Mouse (Mus musculus): Measurements from ENCODE around the gene Il9. TPM values are rescaled to one million over a fixed set of nuclear protein-coding genes. Genes with fewer than 3 reads are reported as not detected.

Il9 gene
- not detected in 2 replicates for polyA plus RNA-seq (2015; fragmentation: Nextera tagmentation; extraction: Ambion mirVana)

DNA sequence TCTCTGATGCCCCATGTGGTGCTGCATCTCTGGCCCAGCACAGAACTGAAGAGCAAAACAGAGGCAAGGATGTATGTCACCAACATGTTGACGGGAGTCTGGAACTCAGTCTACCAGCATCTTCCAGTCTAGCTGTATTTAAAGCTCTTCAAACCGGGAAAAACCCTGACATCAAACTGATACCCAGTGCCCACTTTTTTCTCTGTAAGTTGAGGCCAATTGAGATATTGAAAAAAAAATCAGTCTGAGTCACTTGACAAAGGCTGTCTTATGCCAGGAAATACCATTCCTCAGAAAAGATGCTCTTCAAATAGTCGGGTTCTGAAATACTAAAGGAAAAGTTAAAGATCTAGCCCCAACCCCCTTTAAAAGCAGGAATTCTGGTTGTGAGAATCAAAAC, at the start of gene Il9:
Gene Il9 (minus strand): TSS at position 101 of the 400 bp plus-strand sequence.
- Histone ChIP-seq H3K36me3 (no peaks in the 10 kb centered on the region), H3K27ac (no peak within 1 kb of the TSS), H3K27me3 (no peaks in the 10 kb centered on the region), H3K4me1 (peaks cover 3% of the 10 kb centered on the region; the same call in 1 of the 2 replicates), H3K9me3 (no peaks in the 10 kb centered on the region), H3K9ac (no peak within 1 kb of the TSS), H3K4me3 (no peak within 1 kb of the TSS), H3K4me2 (no peak within 1 kb of the TSS)
- WGBS, result 81% methylated on average over 3 of the region's 3 CpGs
- no peak for ATAC-seq (ENCODE audit: insufficient number of reproducible peaks, insufficient read depth, low FRiP score, low TSS enrichment, low read depth)

DNA sequence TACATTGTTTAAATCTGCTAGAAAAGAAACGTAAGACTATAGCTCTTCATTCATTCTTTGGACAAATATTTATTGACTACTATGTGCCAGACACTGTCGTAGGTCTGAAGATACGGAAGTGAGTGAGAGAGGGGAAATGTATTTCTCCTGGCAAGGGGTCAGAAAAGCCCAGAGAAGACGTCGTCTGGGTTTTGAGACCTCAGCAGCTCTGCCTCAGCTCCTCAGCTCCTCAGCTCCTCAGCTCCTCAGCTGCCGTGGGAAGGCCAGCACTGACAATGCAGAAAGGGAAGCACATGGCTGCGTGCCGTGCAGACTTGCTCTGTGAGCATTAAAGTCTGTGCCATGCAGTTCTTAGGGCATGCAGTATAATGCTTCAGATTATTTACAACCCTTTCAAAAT, 47.6 kb upstream of the Il9 start:
- Histone ChIP-seq H3K27ac (no peak overlapping the region), H3K4me1 (no peaks in the 10 kb centered on the region), H3K4me3 (no peak overlapping the region), H3K36me3 (no peaks in the 10 kb centered on the region), H3K9ac (no peak overlapping the region), H3K9me3 (peaks cover 4% of the 10 kb centered on the region; the same call in 1 of the 2 replicates), H3K4me2 (no peak overlapping the region), H3K27me3 (no peaks in the 10 kb centered on the region)
- 64% methylated on average over 8 of the region's 8 CpGs for WGBS
- ATAC-seq (ENCODE audit: insufficient number of reproducible peaks, insufficient read depth, low FRiP score, low TSS enrichment, low read depth), result no peak

DNA sequence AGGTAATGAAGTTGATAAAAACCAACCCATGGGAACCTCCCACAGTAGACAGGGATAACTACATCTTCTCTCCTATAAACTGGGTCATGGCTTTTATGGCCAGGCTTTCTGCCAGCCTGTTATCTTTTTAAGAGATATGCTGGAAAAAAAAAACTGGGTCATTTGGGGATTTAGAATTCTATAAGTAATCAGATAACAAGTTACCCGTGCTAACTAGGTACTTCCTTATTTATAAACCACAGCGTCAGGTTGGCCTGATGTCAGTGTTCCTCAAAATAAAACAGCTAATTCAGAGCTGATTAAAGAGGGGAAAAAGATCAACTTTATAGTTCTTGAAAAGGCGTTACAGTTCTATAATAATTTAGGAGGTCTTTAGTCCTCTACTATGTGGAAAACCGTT, 47.0 kb upstream of the Il9 start:
- no peak overlapping the region for H3K4me3 ChIP-seq
- WGBS, result 80% methylated on average over 4 of the region's 4 CpGs

DNA sequence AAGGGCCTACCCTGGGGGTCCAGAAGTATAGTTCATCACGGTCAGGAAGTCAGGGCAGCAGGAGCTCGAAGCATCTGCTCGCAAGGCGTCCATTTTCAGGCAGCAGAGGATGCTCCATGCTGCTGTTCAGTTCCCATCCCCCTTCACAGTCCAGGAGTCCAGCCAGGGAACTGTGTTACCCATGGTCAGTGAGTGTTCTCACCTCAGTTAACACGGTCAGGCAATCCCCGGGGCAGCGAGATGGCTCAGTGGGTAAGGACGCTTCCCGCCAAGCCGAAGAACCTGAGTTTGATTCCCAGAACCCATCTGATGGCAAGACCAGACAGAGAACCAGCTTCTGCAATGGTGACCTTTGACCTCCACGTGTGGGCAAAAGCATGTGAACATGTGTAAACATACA, 46.2 kb upstream of the Il9 start:
- H3K4me1 ChIP-seq, result no peaks in the 10 kb centered on the region
- H3K4me2 ChIP-seq, result no peak overlapping the region
- no peak overlapping the region for H3K4me3 ChIP-seq
- no peak for ATAC-seq (ENCODE audit: insufficient number of reproducible peaks, insufficient read depth, low FRiP score, low TSS enrichment, low read depth)
- H3K36me3 ChIP-seq, result no peaks in the 10 kb centered on the region
- 87% methylated on average over 11 of the region's 11 CpGs for WGBS
- no peak overlapping the region for H3K27ac ChIP-seq
- no peaks in the 10 kb centered on the region for H3K27me3 ChIP-seq
- no peak overlapping the region for H3K9ac ChIP-seq
- H3K9me3 ChIP-seq, result no peaks in the 10 kb centered on the region

More for the DNA sequence above, 47.0 kb upstream of the Il9 start:
- Histone ChIP-seq H3K27ac (no peak overlapping the region), H3K4me1 (no peaks in the 10 kb centered on the region), H3K27me3 (no peaks in the 10 kb centered on the region), H3K4me2 (no peak overlapping the region), H3K36me3 (no peaks in the 10 kb centered on the region), H3K9ac (no peak overlapping the region), H3K9me3 (no peaks in the 10 kb centered on the region)
- ATAC-seq (ENCODE audit: insufficient number of reproducible peaks, insufficient read depth, low FRiP score, low TSS enrichment, low read depth), result no peak

DNA sequence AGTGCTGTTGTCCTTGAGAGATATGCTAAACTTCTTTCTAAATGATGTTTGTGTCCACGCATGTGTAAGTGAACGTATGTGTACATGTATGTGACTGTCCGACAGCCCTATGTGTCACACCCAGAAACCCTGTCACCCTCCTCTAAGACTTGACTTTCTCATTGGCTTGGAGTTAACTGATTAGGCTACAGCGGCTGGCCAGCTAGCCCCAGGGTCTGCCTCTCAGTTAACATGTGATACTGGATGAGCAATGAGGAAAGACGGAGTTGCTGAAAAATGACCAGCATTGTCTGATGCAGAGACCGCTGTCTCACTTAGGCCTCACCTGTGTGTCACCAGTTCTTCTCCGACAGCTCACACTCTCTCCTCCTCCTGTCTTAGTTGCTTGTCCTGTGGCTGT, 45.8 kb upstream of the Il9 start:
- Histone ChIP-seq H3K4me1 (no peaks in the 10 kb centered on the region), H3K27me3 (no peaks in the 10 kb centered on the region), H3K36me3 (no peaks in the 10 kb centered on the region), H3K4me3 (no peak overlapping the region), H3K9me3 (no peaks in the 10 kb centered on the region), H3K27ac (no peak overlapping the region), H3K9ac (no peak overlapping the region), H3K4me2 (no peak overlapping the region)
- ATAC-seq (ENCODE audit: insufficient number of reproducible peaks, insufficient read depth, low FRiP score, low TSS enrichment, low read depth), result no peak
- WGBS, result 87% methylated on average over 7 of the region's 7 CpGs

DNA sequence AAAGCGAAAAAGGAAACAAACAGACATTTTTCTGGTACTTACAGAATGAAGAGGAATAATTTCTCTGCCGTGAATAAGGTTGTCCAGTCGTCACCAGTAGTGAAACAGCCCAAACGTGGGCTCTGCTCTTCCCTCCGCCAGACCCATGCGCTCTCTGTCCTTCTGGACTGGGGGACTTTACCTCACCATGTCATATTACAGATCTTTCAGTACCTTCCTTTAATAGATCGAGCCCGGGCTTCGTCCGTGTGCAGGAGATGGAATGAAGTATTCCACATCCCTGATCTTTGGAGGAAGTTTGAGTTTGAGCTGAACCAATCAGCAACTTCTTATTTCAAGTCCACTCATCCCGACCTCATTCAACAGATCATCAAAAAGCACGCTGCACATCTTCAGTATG, 44.8 kb upstream of the Il9 start:
- 83% methylated on average over 12 of the region's 12 CpGs for WGBS
- ATAC-seq (ENCODE audit: insufficient number of reproducible peaks, insufficient read depth, low FRiP score, low TSS enrichment, low read depth), result no peak
- H3K27me3 ChIP-seq, result no peaks in the 10 kb centered on the region
- H3K4me1 ChIP-seq, result no peaks in the 10 kb centered on the region
- no peak overlapping the region for H3K4me3 ChIP-seq
- H3K4me2 ChIP-seq, result no peak overlapping the region
- no peaks in the 10 kb centered on the region for H3K36me3 ChIP-seq
- H3K27ac ChIP-seq, result no peak overlapping the region
- H3K9me3 ChIP-seq, result no peaks in the 10 kb centered on the region
- no peak overlapping the region for H3K9ac ChIP-seq

DNA sequence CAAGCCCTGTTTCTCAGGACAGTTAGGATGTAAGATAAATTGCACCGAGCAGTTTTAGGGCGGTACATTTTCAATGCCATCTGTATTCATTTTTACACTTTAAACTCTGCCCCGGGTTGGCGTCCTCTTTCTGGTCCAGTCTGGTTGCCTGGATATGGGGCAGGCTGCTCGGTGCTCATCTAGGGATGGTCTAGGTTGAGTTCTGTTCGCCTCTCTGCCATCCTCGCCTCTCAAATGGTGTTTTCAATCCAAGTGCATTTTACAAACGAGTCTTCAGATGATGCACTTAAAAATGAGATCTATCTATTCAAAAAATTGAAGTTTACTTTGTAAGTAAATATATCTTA, 40.7 kb upstream of the Il9 start:
- peak overlapping the region; percentile 78 for H3K9ac ChIP-seq
- no peak for ATAC-seq (ENCODE audit: insufficient number of reproducible peaks, insufficient read depth, low FRiP score, low TSS enrichment, low read depth)
- WGBS, result 4% methylated on average over 8 of the region's 8 CpGs
- no peaks in the 10 kb centered on the region for H3K27me3 ChIP-seq
- H3K4me2 ChIP-seq, result peak overlapping the region; percentile 86
- no peaks in the 10 kb centered on the region for H3K4me1 ChIP-seq
- no peak overlapping the region for H3K27ac ChIP-seq
- no peaks in the 10 kb centered on the region for H3K9me3 ChIP-seq
- no peaks in the 10 kb centered on the region for H3K36me3 ChIP-seq
- peak overlapping the region; percentile 70 for H3K4me3 ChIP-seq

DNA sequence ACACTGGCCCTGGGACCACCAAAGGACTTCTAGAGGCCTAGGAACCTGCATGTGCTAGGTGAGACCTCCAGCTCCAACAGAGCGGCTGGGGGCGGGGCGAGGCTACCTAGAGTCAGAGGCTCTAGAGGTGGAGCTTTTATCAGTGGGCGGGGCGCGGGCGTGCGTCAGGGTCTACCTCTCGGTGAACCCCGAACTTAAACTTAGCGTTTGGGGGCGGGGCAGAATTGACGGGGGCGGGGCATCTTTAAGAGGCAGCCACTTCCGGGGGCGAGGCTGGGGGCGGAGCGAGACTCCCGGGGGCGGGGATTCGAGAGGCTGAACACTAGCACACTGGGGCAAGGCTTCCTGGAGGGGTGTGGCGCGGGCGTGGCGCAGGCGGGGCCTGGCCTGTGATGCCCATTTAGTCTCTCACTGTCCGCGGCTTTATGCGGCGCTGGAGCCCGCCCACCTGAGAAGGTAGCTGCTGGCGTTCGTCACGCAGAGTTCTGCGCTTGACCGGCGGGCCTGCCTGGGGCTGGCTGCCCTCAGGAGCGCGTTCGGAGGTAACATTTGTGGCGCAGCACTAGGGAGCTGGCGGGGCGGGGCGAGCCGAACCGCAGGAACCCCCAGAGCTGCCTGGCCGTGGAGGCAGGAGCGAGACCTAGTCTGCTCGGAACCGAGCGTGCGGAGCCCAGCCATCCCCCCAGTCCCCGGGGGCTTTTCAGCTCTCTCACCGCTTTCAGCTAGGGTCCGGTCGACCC, 40.2 kb upstream of the Il9 start, which contains the start of gene Fbxl21:
Gene Fbxl21 (plus strand): TSS at position 392 of the 740 bp plus-strand sequence.
- Histone ChIP-seq H3K4me2 (peak within 1 kb of the TSS; percentile 86), H3K4me1 (no peaks in the 10 kb centered on the region), H3K36me3 (no peaks in the 10 kb centered on the region), H3K27ac (no peak within 1 kb of the TSS), H3K27me3 (no peaks in the 10 kb centered on the region), H3K4me3 (peak within 1 kb of the TSS; percentile 70), H3K9ac (peak within 1 kb of the TSS; percentile 78), H3K9me3 (no peaks in the 10 kb centered on the region)
- WGBS, result 2% methylated on average over 56 of the region's 56 CpGs
- ATAC-seq (ENCODE audit: insufficient number of reproducible peaks, insufficient read depth, low FRiP score, low TSS enrichment, low read depth), result peak; percentile 96

DNA sequence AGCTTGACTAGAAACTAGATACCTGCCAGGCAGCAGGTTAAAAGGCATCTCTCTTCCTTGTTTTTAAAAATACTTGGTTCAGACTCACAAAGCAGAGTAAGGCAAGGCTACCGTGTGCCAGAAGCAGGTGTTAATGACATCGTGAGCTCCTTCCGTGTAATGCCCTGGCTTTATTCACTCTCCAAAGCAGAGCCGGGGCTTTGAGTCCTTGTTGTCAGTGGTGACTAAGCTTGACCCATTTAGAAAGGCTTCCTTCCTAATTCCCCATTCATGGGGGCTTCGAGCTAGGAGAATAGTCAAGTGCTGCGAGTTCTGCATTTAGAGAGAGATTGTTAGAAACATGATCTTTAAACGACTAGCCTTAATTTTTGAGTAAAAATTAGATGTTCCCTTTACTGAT, 34.8 kb upstream of the Il9 start:
- Histone ChIP-seq H3K4me1 (no peaks in the 10 kb centered on the region), H3K36me3 (no peaks in the 10 kb centered on the region), H3K9ac (no peak overlapping the region), H3K27ac (no peak overlapping the region), H3K4me3 (no peak overlapping the region), H3K9me3 (no peaks in the 10 kb centered on the region), H3K27me3 (no peaks in the 10 kb centered on the region), H3K4me2 (no peak overlapping the region)
- WGBS, result 58% methylated on average over 7 of the region's 7 CpGs
- no peak for ATAC-seq (ENCODE audit: insufficient number of reproducible peaks, insufficient read depth, low FRiP score, low TSS enrichment, low read depth)

DNA sequence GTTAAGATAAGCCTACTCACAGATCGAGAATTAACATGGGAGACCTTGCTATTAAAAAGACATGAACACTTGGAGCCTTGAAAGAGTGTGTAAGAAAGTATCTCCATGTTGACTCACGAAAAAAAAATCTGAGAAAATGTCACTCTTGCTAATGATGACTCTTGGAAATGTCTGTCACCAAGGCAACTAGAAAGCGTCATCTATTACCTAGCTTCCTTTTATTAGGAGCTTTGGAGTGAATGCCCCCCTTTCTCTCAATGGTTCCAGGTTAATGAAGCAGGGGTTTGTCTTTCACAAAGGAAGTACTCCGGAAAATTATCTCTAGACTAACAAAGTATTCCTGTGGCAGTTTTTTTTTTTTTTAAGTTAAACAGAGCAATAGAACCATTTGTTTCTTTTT, 34.3 kb upstream of the Il9 start:
- H3K4me2 ChIP-seq, result no peak overlapping the region
- 71% methylated on average over 4 of the region's 4 CpGs for WGBS
- no peaks in the 10 kb centered on the region for H3K27me3 ChIP-seq

DNA sequence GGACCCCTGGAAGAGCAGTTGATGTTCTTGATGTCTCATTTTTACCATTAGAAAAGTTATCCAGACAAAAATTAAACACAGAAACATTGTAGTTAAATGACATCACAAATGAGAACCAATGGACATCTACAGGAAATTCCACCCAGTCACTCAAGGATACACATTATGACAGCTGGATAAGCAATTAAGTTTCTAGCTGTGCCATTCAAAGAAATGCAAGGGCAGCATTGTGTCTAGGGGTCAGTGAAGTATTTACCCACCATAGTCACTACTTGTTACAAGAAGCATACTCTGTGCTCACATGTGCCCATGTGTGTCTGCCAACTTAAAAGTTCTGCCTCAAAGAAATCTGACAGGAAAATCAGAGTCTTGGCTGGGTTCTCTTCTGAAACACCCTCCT, 31.5 kb upstream of the Il9 start:
- no peak overlapping the region for H3K4me2 ChIP-seq
- no peaks in the 10 kb centered on the region for H3K9me3 ChIP-seq
- H3K27ac ChIP-seq, result no peak overlapping the region
- H3K36me3 ChIP-seq, result no peaks in the 10 kb centered on the region
- no peak overlapping the region for H3K4me3 ChIP-seq
- ATAC-seq (ENCODE audit: insufficient number of reproducible peaks, insufficient read depth, low FRiP score, low TSS enrichment, low read depth), result no peak
- no peaks in the 10 kb centered on the region for H3K4me1 ChIP-seq
- no peaks in the 10 kb centered on the region for H3K27me3 ChIP-seq
- H3K9ac ChIP-seq, result no peak overlapping the region

More for the DNA sequence above, 34.3 kb upstream of the Il9 start:
- Histone ChIP-seq H3K27ac (no peak overlapping the region), H3K4me1 (no peaks in the 10 kb centered on the region), H3K9me3 (no peaks in the 10 kb centered on the region), H3K9ac (no peak overlapping the region), H3K4me3 (no peak overlapping the region), H3K36me3 (no peaks in the 10 kb centered on the region)
- ATAC-seq (ENCODE audit: insufficient number of reproducible peaks, insufficient read depth, low FRiP score, low TSS enrichment, low read depth), result no peak

DNA sequence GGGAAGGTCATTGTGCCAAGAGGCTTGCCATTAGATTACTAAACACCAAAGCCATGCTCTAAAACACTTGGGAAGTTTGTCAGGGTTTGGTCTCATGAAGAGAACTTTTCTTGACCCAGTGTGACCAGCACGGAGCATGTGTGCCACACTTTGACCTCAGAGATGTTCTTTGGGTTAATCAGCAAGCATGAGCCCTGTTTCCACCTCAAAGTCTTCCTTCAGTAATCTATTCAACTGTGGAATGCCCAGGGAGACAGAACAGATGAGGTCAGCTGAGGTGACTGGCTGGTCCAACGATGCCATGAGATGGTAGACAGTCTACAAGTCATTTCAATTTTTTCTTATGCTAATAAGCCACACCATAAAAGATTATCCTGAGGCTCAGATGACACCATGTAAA, 27.8 kb upstream of the Il9 start:
- Histone ChIP-seq H3K9ac (no peak overlapping the region), H3K27me3 (no peaks in the 10 kb centered on the region), H3K36me3 (no peaks in the 10 kb centered on the region), H3K4me1 (no peaks in the 10 kb centered on the region), H3K4me3 (no peak overlapping the region), H3K27ac (no peak overlapping the region), H3K4me2 (no peak overlapping the region), H3K9me3 (peaks cover 4% of the 10 kb centered on the region; the same call in 1 of the 2 replicates)
- WGBS, result 75% methylated on average over 2 of the region's 2 CpGs
- ATAC-seq (ENCODE audit: insufficient number of reproducible peaks, insufficient read depth, low FRiP score, low TSS enrichment, low read depth), result no peak

Measured in embryonic facial prominence, embryonic 13.5 days (tissue).